Mouse (Mus musculus) neutrophil, adult 65 days (primary cell): Measurements from ENCODE around the gene Dmrtb1. TPM values are rescaled to one million over a fixed set of nuclear protein-coding genes. Genes with fewer than 3 reads are reported as not detected.

ENCODE experiments used
- total RNA-seq: library from RNA; stranded (reverse); gene quantifications from 2 replicates; pipeline ENCODE4 v1.2.4, GENCODE M21; 2023

Gene Dmrtb1
- total RNA-seq = not detected in 2 replicates

GRCm38 (mm10) chr4:107684130-107684529, at the start of gene Dmrtb1:
Gene Dmrtb1 (minus strand): TSS chr4:107684230.

Other genes starting within 250 kb of the Dmrtb1 start
- 0.82 TPM in 1 of 2 replicates, not detected in the other for gene Glis1, start 249.6 kb downstream of the Dmrtb1 start, total RNA-seq
- gene Lrp8, start 118.0 kb upstream of the Dmrtb1 start, total RNA-seq = 21.3 and 40.4 TPM in 2 replicates
- gene Magoh, start 195.5 kb upstream of the Dmrtb1 start, total RNA-seq = 78.7 and 84.4 TPM in 2 replicates
- gene 0610037L13Rik, start 205.6 kb upstream of the Dmrtb1 start, total RNA-seq = 18.6 and 25.5 TPM in 2 replicates
- gene Cpt2, start 239.4 kb upstream of the Dmrtb1 start, total RNA-seq = 9.8 and 11.1 TPM in 2 replicates